Mouse (Mus musculus) spleen, adult 2 months (tissue): Measurements from ENCODE around the gene Mea1.

ENCODE experiments used
- CTCF ChIP-seq: fragments of 200-500 bp; IDR thresholded peaks from 2 replicates; pipeline ENCODE4 v1.5.1; 2011; ENCODE audit warnings: mild to moderate bottlenecking, inconsistent platforms; ENCODE audit not compliant: insufficient read depth, insufficient read length, insufficient replicate concordance; ENCODE audit errors: extremely low read depth
- POLR2A ChIP-seq: fragments of 200-500 bp; IDR thresholded peaks from 2 replicates; pipeline ENCODE4 v1.6.1; 2011; ENCODE audit warnings: low read depth, low read length, inconsistent platforms

GRCm38 (mm10) chr17:46678911-46679310 lies 318 bp downstream of the Mea1 start:
- TF ChIP-seq CTCF: no peak
- TF ChIP-seq POLR2A: no peak
